Mouse (Mus musculus) myocyte (in vitro differentiated cells): ENCODE results near the gene Xab2. TPM values are rescaled to one million over a fixed set of nuclear protein-coding genes. Genes with fewer than 3 reads are reported as not detected.

Experiments used
- H3K27me3 ChIP-seq: one replicate; pipeline ENCODE4 v1.6.1; 2011; ENCODE audit not compliant: control insufficient read depth, insufficient read depth, insufficient read length
- H3K36me3 ChIP-seq: one replicate; pipeline ENCODE4 v1.6.1; 2011; ENCODE audit not compliant: control insufficient read depth, insufficient read depth
- H3K4me2 ChIP-seq: one replicate; pipeline ENCODE4 v1.6.1; 2011; ENCODE audit warnings: low read depth, control low read depth
- H3K4me3 ChIP-seq: one replicate; pipeline ENCODE4 v1.5.1; 2011; ENCODE audit warnings: mild to moderate bottlenecking, control low read depth, moderate library complexity
- H3K79me2 ChIP-seq: one replicate; pipeline ENCODE4 v1.6.1; 2011; ENCODE audit not compliant: control insufficient read depth, insufficient read depth
- H3ac ChIP-seq: one replicate; pipeline ENCODE4 v1.6.1; 2011; ENCODE audit not compliant: control insufficient read depth, insufficient read length
- CEBPB ChIP-seq: IDR thresholded peaks from 2 replicates; pipeline ENCODE4 v1.6.1; 2011; ENCODE audit warnings: mild to moderate bottlenecking, moderate library complexity; ENCODE audit not compliant: poor library complexity, insufficient read depth, severe bottlenecking
- E2F4 ChIP-seq: IDR thresholded peaks from one replicate; pipeline ENCODE4 v1.6.1; 2011; ENCODE audit warnings: mild to moderate bottlenecking, control low read depth, moderate library complexity; ENCODE audit not compliant: insufficient read depth
- MAX ChIP-seq: IDR thresholded peaks from one replicate; pipeline ENCODE4 v1.6.1; 2011; ENCODE audit warnings: low read depth, mild to moderate bottlenecking, control low read depth
- MYOD1 ChIP-seq, 3 experiments: IDR thresholded peaks; one replicate each; pipeline ENCODE4 v1.6.1; 2011; ENCODE audit warnings: control low read depth in 2 of 3, low read depth in 2 of 3, mild to moderate bottlenecking in 2 of 3, moderate library complexity in 1 of 3; ENCODE audit not compliant: insufficient read length in 2 of 3, control insufficient read depth in 1 of 3
- MYOG ChIP-seq, 3 experiments: IDR thresholded peaks; one replicate each; pipeline ENCODE4 v1.6.1; 2011; ENCODE audit warnings: control low read depth in 2 of 3, low read depth in 2 of 3, mild to moderate bottlenecking in 2 of 3; ENCODE audit not compliant: insufficient read length in 2 of 3, control insufficient read depth in 1 of 3, insufficient read depth in 1 of 3
- POLR2A ChIP-seq: IDR thresholded peaks from one replicate; pipeline ENCODE4 v1.6.1; 2011; ENCODE audit warnings: low read depth, mild to moderate bottlenecking, control low read depth, moderate library complexity; ENCODE audit not compliant: insufficient read length
- POLR2AphosphoS2 ChIP-seq: IDR thresholded peaks from one replicate; pipeline ENCODE4 v1.6.1; 2011; ENCODE audit warnings: low read depth, control low read depth; ENCODE audit not compliant: insufficient read length
- REST ChIP-seq: IDR thresholded peaks from one replicate; pipeline ENCODE4 v1.6.1; 2011; ENCODE audit warnings: mild to moderate bottlenecking, control low read depth, moderate library complexity; ENCODE audit not compliant: insufficient read depth, insufficient read length
- SRF ChIP-seq: IDR thresholded peaks from one replicate; pipeline ENCODE4 v1.6.1; 2011; ENCODE audit warnings: low read depth; ENCODE audit not compliant: control insufficient read depth, insufficient read length
- TCF12 ChIP-seq: IDR thresholded peaks from one replicate; pipeline ENCODE4 v1.6.1; 2011; ENCODE audit warnings: mild to moderate bottlenecking, control low read depth; ENCODE audit not compliant: poor library complexity, insufficient read depth, severe bottlenecking
- TCF3 ChIP-seq: IDR thresholded peaks from one replicate; pipeline ENCODE4 v1.6.1; 2011; ENCODE audit warnings: low read depth, control low read depth; ENCODE audit not compliant: insufficient read length
- USF1 ChIP-seq: IDR thresholded peaks from one replicate; pipeline ENCODE4 v1.6.1; 2011; ENCODE audit warnings: low read depth, mild to moderate bottlenecking, control low read depth, moderate library complexity
- polyA plus RNA-seq: library from polyadenylated mRNA; unstranded; fragments of >200 nt; fragmentation: generic; extraction: Trizol; gene quantifications from one replicate; pipeline ENCODE4 v1.2.1, GENCODE M21; 2012; ENCODE audit warnings: missing spikeins

The Xab2 gene
- 44.6 TPM for polyA plus RNA-seq

DNA sequence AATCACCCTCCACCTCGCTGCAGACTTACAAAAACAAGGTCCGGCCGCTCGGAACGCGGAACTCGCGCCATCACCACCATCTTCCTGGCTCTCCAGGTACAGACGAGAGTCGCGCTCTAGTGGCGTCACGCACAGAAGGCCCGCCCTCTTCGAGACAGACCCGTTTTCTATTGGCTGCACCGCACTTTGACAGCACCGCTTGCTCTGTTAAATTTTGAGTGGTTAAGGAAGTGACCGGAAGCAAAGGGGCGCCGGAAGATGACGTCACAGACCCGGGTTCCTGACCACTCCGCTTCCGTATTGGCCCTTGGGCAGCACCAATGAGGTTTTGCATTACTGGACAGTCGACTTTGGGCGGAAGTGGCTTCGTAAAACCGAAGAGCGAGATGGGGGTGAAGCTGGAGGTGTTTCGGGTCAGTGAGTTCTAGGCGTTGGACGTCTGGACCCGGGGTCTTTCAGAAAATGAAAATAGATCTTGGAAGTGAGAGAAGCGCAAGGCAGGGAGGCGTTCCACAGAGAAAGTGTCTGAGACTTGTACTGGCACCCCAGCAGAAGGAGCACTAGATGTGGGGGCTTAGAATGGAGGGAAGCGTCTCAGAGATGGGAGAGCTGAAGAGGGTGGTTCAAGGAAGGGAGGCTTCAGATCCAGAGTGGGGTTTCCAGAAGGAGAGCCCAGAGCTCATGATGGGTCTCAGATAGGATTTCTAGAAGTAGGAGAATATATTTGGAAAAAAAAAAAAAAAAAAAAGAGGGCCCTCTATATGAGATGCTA, at the start of gene Xab2, which contains the start of gene Pet100:
Gene Xab2 (minus strand): TSS at position 118 of the 772 bp plus-strand sequence.
Gene Pet100 (plus strand): TSS at position 350 of the 772 bp plus-strand sequence.
- peak within 1 kb of the TSS; percentile 93 for H3K4me2 ChIP-seq
- H3K27me3 ChIP-seq, result no peaks in the 10 kb centered on the region
- peak within 1 kb of the TSS; percentile 91 for H3K4me3 ChIP-seq
- TF ChIP-seq TCF3, result no peak
- peak; percentile 68 for TF ChIP-seq POLR2A
- TF ChIP-seq REST, result no peak
- TF ChIP-seq USF1, result no peak
- TF ChIP-seq E2F4, result peak; percentile 4
- no peak for TF ChIP-seq MYOD1 (IDR thresholded peaks at IDR 0.05; ENCODE audit: control insufficient read depth in 1 of 3, insufficient read length in 2 of 3, low read depth in 2 of 3)
- TF ChIP-seq MAX, result no peak
- TF ChIP-seq SRF, result peak; percentile 84
- no peak for TF ChIP-seq MYOG (IDR thresholded peaks at IDR 0.05; ENCODE audit: control insufficient read depth in 1 of 3, insufficient read depth in 1 of 3, insufficient read length in 2 of 3, low read depth in 2 of 3)
- TF ChIP-seq TCF12, result no peak
- TF ChIP-seq CEBPB, result no peak
- peak; percentile 51 for TF ChIP-seq POLR2AphosphoS2
- H3ac ChIP-seq, result peak within 1 kb of the TSS; percentile 11
- H3K79me2 ChIP-seq, result peaks cover 27% of the 10 kb centered on the region
- H3K36me3 ChIP-seq, result no peaks in the 10 kb centered on the region

DNA sequence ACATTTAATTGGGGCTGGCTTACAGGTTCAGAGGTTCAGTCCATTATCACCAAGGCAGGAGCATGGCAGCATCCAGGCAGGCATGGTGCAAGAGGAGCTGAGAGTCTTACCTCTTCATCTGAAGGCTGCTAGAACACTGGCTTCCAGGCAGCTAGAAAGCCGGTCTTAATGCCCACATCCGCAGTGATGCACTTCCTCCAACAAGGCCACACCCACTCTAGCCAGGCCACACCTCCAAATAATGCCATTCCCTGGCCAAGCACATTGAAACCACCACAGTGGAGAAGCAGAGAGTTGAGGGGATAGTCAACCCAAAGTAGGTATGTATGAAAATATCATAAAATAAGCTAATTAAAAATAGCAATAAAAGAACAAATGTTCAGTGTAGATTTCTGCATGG, 49.3 kb upstream of the Xab2 start:
- TF ChIP-seq POLR2AphosphoS2, result no peak
- no peaks in the 10 kb centered on the region for H3K79me2 ChIP-seq
- no peak overlapping the region for H3K4me2 ChIP-seq
- H3K27me3 ChIP-seq, result peaks cover 20% of the 10 kb centered on the region
- H3K36me3 ChIP-seq, result no peaks in the 10 kb centered on the region
- H3K4me3 ChIP-seq, result no peak overlapping the region
- H3ac ChIP-seq, result no peak overlapping the region

DNA sequence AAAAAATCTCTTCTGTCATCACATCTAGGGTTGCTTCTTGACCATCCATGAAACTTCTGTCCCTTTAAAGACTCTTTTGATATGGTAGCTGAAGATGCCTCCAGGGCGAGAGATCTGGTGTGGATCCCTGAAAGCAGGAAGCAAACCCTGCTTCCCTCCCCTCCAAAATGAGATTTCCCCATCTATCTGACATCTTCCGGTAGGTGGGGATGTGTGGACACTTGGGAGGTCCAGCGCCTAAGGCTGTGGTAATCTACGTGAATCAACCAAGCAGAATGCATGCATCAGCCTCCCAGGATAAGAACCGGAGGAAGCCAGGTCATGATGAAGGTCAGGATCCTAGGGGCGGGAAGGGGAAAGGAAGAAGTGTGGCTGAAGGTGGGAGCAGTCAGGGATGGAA, 44.4 kb upstream of the Xab2 start, which contains the start of gene Mcemp1:
Gene Mcemp1 (plus strand): TSS at position 248 of the 400 bp plus-strand sequence.
- no peak within 1 kb of the TSS for H3K4me3 ChIP-seq
- H3K27me3 ChIP-seq, result peaks cover 20% of the 10 kb centered on the region
- H3ac ChIP-seq, result no peak within 1 kb of the TSS
- H3K36me3 ChIP-seq, result no peaks in the 10 kb centered on the region
- no peak within 1 kb of the TSS for H3K4me2 ChIP-seq
- no peaks in the 10 kb centered on the region for H3K79me2 ChIP-seq
- no peak for TF ChIP-seq TCF3
- TF ChIP-seq POLR2AphosphoS2, result no peak
- TF ChIP-seq SRF, result no peak
- TF ChIP-seq POLR2A, result no peak
- no peak for TF ChIP-seq TCF12
- TF ChIP-seq MYOG (IDR thresholded peaks at IDR 0.05; ENCODE audit: control insufficient read depth in 1 of 3, insufficient read depth in 1 of 3, insufficient read length in 2 of 3, low read depth in 2 of 3), result no peak
- no peak for TF ChIP-seq REST
- no peak for TF ChIP-seq MAX
- TF ChIP-seq CEBPB, result no peak
- no peak for TF ChIP-seq E2F4
- TF ChIP-seq USF1, result no peak
- no peak for TF ChIP-seq MYOD1 (IDR thresholded peaks at IDR 0.05; ENCODE audit: control insufficient read depth in 1 of 3, insufficient read length in 2 of 3, low read depth in 2 of 3)

DNA sequence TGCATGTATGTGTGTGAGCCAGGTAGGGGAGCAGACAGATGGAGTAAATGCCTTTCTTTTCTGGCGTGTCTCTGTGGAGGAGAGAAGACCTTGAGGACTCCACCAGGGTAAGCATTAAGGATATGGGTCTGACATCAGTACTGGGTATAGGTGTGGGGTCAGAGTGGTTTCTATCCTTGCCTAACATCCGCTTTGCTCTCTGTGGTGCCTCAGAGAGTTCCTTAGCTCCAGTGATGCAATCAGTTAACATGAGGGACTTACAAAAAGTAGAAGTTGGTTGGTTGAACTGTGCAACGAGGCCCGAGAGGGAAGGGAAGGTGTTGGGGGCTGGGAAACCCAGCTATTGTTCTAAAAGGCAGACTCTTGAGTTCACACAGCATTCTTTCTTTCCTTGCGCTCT, 43.3 kb upstream of the Xab2 start:
- Histone ChIP-seq H3K27me3 (peaks cover 20% of the 10 kb centered on the region), H3K4me3 (no peak overlapping the region), H3K79me2 (no peaks in the 10 kb centered on the region), H3K36me3 (no peaks in the 10 kb centered on the region), H3K4me2 (no peak overlapping the region), H3ac (no peak overlapping the region)
- TF ChIP-seq USF1, result no peak
- TF ChIP-seq MYOD1 (IDR thresholded peaks at IDR 0.05; ENCODE audit: control insufficient read depth in 1 of 3, insufficient read length in 2 of 3, low read depth in 2 of 3), result no peak
- TF ChIP-seq TCF3, result no peak
- TF ChIP-seq POLR2AphosphoS2, result no peak
- TF ChIP-seq MYOG (IDR thresholded peaks at IDR 0.05; ENCODE audit: control insufficient read depth in 1 of 3, insufficient read depth in 1 of 3, insufficient read length in 2 of 3, low read depth in 2 of 3), result no peak
- TF ChIP-seq TCF12, result no peak
- TF ChIP-seq POLR2A, result no peak
- TF ChIP-seq MAX, result no peak
- no peak for TF ChIP-seq SRF
- no peak for TF ChIP-seq E2F4
- no peak for TF ChIP-seq CEBPB
- no peak for TF ChIP-seq REST

DNA sequence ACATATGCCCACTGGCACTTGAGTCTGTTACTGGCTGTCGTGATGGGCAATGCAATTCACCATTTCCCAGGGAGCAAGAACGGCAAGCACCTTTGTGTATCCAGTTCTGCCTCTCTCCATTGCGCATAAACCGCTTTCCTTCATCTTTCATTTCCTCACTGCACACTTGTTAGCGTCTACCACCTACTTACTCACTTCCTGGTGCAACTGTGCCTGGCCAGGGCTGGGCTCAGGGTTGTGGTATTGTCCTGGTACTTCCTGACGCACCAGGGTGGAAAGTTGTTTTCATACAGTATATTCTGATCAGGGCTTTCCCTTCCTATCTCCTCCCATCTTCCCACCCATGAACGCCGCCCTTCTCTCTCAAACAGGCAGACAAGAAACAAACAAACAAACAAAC, 39.8 kb upstream of the Xab2 start:
- Histone ChIP-seq H3K27me3 (peaks cover 17% of the 10 kb centered on the region), H3K36me3 (no peaks in the 10 kb centered on the region), H3K79me2 (no peaks in the 10 kb centered on the region), H3K4me2 (no peak overlapping the region), H3K4me3 (no peak overlapping the region), H3ac (no peak overlapping the region)
- TF ChIP-seq CEBPB (no peak), E2F4 (no peak), MAX (no peak), TCF3 (no peak), SRF (no peak), TCF12 (no peak), POLR2A (no peak), MYOD1 (IDR thresholded peaks at IDR 0.05; ENCODE audit: control insufficient read depth in 1 of 3, insufficient read length in 2 of 3, low read depth in 2 of 3) (no peak), REST (no peak), USF1 (no peak)
